Mouse (Mus musculus) liver, adult 2 months (tissue): Measurements from ENCODE around the gene Map3k13.

Experiments used
- CTCF ChIP-seq: fragments of 200-500 bp; IDR thresholded peaks from 2 replicates; pipeline ENCODE4 v1.5.1; 2011; ENCODE audit warnings: low read depth, low read length, control low read depth
- POLR2A ChIP-seq: fragments of 200-500 bp; IDR thresholded peaks from 2 replicates; pipeline ENCODE4 v1.6.1; 2011; ENCODE audit warnings: low read length, control low read depth; ENCODE audit not compliant: insufficient read depth; ENCODE audit errors: extremely low read depth

DNA sequence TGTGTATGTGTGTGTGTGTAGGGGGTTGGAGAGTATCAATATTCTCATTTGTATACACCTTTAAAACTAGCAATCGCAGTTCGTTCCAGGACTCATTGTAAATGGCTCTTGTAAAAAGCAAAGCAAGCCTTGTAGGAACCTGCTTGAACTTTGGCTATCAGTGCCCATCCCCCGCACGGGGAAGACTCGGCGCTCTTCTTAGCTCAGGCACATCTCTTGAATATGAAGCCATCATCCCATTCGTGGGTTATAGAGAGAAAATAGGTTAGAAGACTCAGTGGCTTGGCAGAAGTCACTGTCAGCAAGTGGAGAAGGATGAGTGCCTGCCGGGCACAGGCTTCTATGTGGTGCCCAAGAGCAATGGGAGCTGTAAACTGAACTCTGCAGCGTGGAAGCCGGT lies 110.5 kb downstream of the Map3k13 start:
- no peak for TF ChIP-seq POLR2A
- TF ChIP-seq CTCF: no peak
